Mouse (Mus musculus) liver, embryonic 14.5 days (tissue): ENCODE measurements around the gene Ksr2.

Experiments
- CTCF ChIP-seq: IDR thresholded peaks from 2 replicates; pipeline ENCODE4 v1.5.1; 2016; ENCODE audit warnings: antibody characterized with exemption, low read depth, control low read depth
- EP300 ChIP-seq: IDR thresholded peaks from 2 replicates; pipeline ENCODE4 v1.6.1; 2016; ENCODE audit warnings: antibody characterized with exemption, low read depth

DNA sequence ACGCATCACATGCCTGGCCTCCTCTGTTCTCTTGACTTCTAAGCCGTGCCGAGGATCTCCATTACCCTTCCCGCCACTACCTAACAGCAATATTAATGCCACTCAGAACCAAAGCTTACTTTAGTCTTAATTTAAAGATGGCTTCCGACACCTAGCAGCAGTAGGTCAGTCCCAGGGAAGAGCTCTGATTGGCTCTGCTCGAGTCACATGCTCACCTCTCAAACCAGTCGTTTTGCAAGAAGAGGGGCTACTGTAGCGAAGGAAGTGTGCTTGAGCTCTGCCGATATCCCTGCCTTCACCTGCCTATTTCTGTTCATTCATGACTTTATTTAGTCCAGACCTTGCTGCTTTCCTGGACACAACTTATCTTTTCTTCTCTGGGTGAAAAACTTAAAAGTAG lies 410.0 kb downstream of the Ksr2 start:
- TF ChIP-seq CTCF (no peak), EP300 (no peak)
